Mouse (Mus musculus): ENCODE results near the gene Unc13a.

- TF ChIP-seq POLR2A (IDR thresholded peaks at IDR 0.05; ENCODE audit: low read depth, low read length) (no peak), CTCF (IDR thresholded peaks at IDR 0.05; ENCODE audit: extremely low read depth, insufficient read depth, insufficient read length, insufficient replicate concordance) (no peak)
Observed at GRCm38 (mm10) chr8:71684701-71685100, 13.1 kb upstream of the Unc13a start.
